Mouse (Mus musculus) Muller cell, postnatal 12 days (primary cell): Measurements from ENCODE around the gene Adprhl2.

Experiments
- DNase-seq: peaks from one replicate; pipeline ENCODE4 v3.0.0-alpha.2; 2015; ENCODE audit errors: inconsistent ontology term

Gene Adprhl2

DNA sequence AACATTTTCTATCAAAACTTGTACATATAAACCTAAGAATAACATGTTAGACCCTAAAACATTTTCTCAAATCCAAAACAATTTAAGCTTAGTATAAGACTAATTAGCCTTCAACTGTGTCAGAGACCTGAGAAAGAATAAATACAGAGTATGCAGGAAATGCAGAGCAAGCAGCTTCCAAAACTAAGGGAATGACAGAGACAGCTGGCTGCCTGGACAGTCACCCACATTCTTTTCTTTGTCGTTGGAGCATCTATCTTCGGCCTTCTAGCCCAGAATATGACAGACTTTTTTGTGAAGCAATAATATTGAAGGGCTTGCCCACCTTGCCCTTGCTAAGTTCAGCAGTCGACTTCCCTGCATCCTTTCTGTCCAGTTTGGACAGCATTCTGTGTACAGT lies 52.2 kb downstream of the Adprhl2 start:
- DNase-seq, result no peak
